Mouse (Mus musculus): ENCODE measurements at regions not wholly inside any gene's neighbourhood (a gene's known extent, or its start where the extent isn't known, plus 50 kb on each side); places are given as distances from the start of the nearest gene placed in this dataset.

DNA sequence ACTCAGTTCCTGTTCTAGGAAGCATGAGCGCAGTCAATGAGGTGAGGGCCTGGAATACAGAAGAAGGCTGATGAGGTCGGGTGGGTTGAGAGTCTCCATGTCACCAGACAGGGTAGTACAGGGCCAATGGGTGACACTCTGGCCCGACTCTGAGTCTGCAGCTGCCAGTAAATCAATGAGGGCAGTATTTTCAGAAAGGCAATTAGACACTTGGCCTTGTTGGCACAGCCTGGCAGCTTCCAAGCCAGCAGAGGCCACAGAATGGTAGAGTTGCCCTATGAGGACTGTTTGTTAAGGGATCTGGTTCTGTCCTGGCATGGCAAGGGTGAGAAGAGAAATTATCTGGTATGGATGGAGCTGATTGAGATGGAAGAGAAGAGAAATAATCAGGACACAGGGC lies 170.7 kb upstream of the Dynlrb2 start:
- H3K27me3 ChIP-seq (ENCODE audit: control insufficient read depth, insufficient read depth, low read length) = no peaks in the 10 kb centered on the region
- no peak overlapping the region for H3K4me2 ChIP-seq (ENCODE audit: low read depth, low read length)
- TF ChIP-seq EP300 (IDR thresholded peaks at IDR 0.05; ENCODE audit: low read depth) = no peak
- TF ChIP-seq CTCF (IDR thresholded peaks at IDR 0.05; ENCODE audit: low read depth) = no peak
- WGBS = 78% methylated on average over 3 of the region's 3 CpGs
- H3K4me3 ChIP-seq (ENCODE audit: low read depth, low read length) = no peak overlapping the region
- H3K27ac ChIP-seq (ENCODE audit: low read depth) = no peak overlapping the region
- no peak overlapping the region for H3K9ac ChIP-seq (replicated peaks; ENCODE audit: low read depth, low read length)
- H3K9me3 ChIP-seq (replicated peaks; ENCODE audit: control insufficient read depth, low read length) = no peaks in the 10 kb centered on the region
- H3K36me3 ChIP-seq (replicated peaks; ENCODE audit: control insufficient read depth, insufficient read depth, low read length) = no peaks in the 10 kb centered on the region
- peaks cover 5% of the 10 kb centered on the region; the same call in 1 of the 2 replicates for H3K4me1 ChIP-seq (ENCODE audit: control insufficient read depth, insufficient read depth)
- DNase-seq (ENCODE audit: low spot score) = no peak
- ATAC-seq (ENCODE audit: insufficient read depth, low read depth) = no peak

DNA sequence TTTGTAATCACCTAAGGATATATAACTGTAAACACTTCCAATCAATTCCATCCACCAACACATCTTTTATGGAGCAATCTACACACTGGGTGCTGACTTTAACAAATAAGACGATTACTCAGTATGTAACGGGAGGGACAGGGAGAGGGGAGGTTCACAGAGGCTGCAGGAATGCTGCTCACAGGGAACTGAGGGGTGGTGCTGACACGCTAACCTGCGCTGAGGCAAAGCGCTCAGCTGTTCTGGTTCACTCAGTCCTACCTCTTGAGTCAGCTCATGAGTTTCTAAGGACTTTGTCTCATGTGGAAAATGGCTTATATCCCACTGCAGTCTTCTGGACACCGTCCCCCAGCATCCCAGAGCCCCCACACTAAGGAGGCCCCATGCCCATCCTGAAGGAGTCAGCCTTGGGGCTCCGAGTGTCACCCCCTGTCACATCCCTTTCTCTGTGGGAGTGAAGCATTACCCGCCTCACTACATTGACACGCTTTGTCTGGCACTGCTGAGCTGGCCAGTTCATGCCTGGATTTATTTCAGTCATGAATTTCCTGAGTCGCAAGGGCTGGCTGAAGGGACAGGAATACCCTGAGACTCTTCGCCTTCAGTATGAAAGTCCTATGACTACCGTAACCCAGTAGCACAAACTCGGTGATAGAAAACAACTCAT lies 184.6 kb upstream of the Dynlrb2 start:
- DNase-seq (ENCODE audit: low spot score) (no peak), ATAC-seq (ENCODE audit: insufficient read depth, low read depth) (no peak)
- H3K9ac ChIP-seq (replicated peaks; ENCODE audit: low read depth, low read length) = no peak overlapping the region
- H3K9me3 ChIP-seq (replicated peaks; ENCODE audit: control insufficient read depth, low read length) = no peaks in the 10 kb centered on the region
- H3K4me1 ChIP-seq (ENCODE audit: control insufficient read depth, insufficient read depth) = no peaks in the 10 kb centered on the region
- H3K4me3 ChIP-seq (ENCODE audit: low read depth, low read length) = no peak overlapping the region
- no peak for TF ChIP-seq EP300 (IDR thresholded peaks at IDR 0.05; ENCODE audit: low read depth)
- no peak for TF ChIP-seq CTCF (IDR thresholded peaks at IDR 0.05; ENCODE audit: low read depth)
- no peaks in the 10 kb centered on the region for H3K27me3 ChIP-seq (ENCODE audit: control insufficient read depth, insufficient read depth, low read length)
- H3K36me3 ChIP-seq (replicated peaks; ENCODE audit: control insufficient read depth, insufficient read depth, low read length) = no peaks in the 10 kb centered on the region
- no peak overlapping the region for H3K27ac ChIP-seq (ENCODE audit: low read depth)
- no peak overlapping the region for H3K4me2 ChIP-seq (ENCODE audit: low read depth, low read length)
- WGBS = 87% methylated on average over 13 of the region's 13 CpGs

DNA sequence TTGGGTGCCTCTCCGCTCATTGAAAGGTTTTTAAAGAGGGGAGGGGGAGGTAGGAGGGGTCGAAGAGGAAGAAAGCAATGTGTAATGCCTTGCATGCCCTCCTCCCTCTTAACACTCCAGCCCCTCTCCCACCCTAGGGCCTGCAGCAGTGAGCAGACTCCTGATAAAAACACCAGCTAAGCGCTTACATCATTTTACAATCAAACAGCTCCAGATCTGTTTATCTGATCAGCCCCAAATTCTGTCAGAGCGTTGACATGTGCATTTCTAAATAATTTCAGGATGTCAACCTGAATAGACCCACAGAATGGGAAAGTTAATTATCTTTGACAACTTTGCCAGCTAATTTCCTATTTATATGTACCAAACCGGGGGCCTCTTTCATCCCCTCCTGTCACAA lies 189.4 kb upstream of the Dynlrb2 start:
- no peak overlapping the region for H3K9ac ChIP-seq (replicated peaks; ENCODE audit: low read depth, low read length)
- no peak overlapping the region for H3K27ac ChIP-seq (ENCODE audit: low read depth)
- no peaks in the 10 kb centered on the region for H3K4me1 ChIP-seq (ENCODE audit: control insufficient read depth, insufficient read depth)
- H3K27me3 ChIP-seq (ENCODE audit: control insufficient read depth, insufficient read depth, low read length) = no peaks in the 10 kb centered on the region
- no peaks in the 10 kb centered on the region for H3K36me3 ChIP-seq (replicated peaks; ENCODE audit: control insufficient read depth, insufficient read depth, low read length)
- ATAC-seq (ENCODE audit: insufficient read depth, low read depth) (no peak), DNase-seq (ENCODE audit: low spot score) (no peak)
- no peaks in the 10 kb centered on the region for H3K9me3 ChIP-seq (replicated peaks; ENCODE audit: control insufficient read depth, low read length)
- TF ChIP-seq CTCF (IDR thresholded peaks at IDR 0.05; ENCODE audit: low read depth) (no peak), EP300 (IDR thresholded peaks at IDR 0.05; ENCODE audit: low read depth) (no peak)
- H3K4me3 ChIP-seq (ENCODE audit: low read depth, low read length) = no peak overlapping the region
- 46% methylated on average over 5 of the region's 5 CpGs for WGBS
- H3K4me2 ChIP-seq (ENCODE audit: low read depth, low read length) = no peak overlapping the region

DNA sequence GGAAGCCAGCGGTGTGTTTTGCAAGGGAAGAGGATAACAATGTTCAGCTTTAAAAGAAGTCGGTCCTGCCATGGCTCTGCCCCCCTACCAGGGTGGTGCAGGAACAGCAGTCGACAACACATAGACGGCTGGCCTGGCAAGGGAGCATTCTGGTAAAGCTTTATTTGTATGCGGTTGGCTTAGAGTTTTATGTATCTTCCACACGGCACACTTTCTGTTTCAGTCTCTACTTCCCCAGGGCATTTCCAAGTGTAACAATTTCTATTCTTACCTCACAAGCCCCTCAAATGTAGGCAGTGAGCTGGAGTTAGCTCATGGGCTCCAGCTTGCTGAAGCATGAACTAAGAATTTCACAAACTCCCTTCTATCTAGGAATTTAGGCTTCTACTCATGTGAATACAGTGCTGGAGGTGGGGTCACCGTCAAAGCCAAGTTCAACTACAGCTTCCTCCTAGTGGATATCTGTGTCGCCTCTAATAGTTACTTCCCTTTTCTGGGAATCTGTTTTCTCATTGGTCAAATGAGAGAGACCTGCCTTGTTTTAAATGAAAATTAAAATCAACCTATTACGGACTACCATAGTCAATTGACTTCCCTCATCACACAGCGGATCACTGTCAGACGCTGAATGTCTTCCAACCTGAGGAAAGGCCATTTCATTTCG lies 190.2 kb upstream of the Dynlrb2 start:
- 82% methylated on average over 12 of the region's 12 CpGs for WGBS

DNA sequence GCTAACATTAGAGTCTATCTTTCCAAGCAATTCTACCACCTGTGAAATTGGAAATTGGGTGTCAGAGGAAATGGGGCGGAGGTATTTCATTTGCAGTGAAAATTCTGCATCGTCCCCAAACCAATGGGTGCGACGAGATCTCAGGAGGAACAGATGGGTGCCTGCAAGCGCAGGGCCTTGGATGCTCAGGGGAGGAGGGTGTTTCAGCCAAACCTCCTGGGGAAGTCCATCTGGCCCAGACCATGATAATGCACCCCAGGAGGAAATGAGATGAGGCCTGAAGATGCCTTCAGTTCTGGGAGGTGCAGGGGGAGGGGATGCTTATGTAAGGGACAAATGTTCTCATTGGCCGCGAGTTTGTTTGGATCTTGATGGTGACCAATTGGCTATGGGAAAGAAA lies 205.9 kb upstream of the Dynlrb2 start:
- DNase-seq (ENCODE audit: low spot score) = no peak
- Histone ChIP-seq H3K27me3 (ENCODE audit: control insufficient read depth, insufficient read depth, low read length) (no peaks in the 10 kb centered on the region), H3K36me3 (replicated peaks; ENCODE audit: control insufficient read depth, insufficient read depth, low read length) (no peaks in the 10 kb centered on the region), H3K27ac (ENCODE audit: low read depth) (no peak overlapping the region), H3K9ac (replicated peaks; ENCODE audit: low read depth, low read length) (no peak overlapping the region), H3K4me2 (ENCODE audit: low read depth, low read length) (no peak overlapping the region), H3K4me1 (ENCODE audit: control insufficient read depth, insufficient read depth) (no peaks in the 10 kb centered on the region), H3K9me3 (replicated peaks; ENCODE audit: control insufficient read depth, low read length) (no peaks in the 10 kb centered on the region), H3K4me3 (ENCODE audit: low read depth, low read length) (no peak overlapping the region)
- no peak for ATAC-seq (ENCODE audit: insufficient read depth, low read depth)
- 86% methylated on average over 7 of the region's 7 CpGs for WGBS
- TF ChIP-seq CTCF (IDR thresholded peaks at IDR 0.05; ENCODE audit: low read depth) (no peak), EP300 (IDR thresholded peaks at IDR 0.05; ENCODE audit: low read depth) (no peak)

More for the DNA sequence above, 190.2 kb upstream of the Dynlrb2 start:
- H3K4me1 ChIP-seq (ENCODE audit: control insufficient read depth, insufficient read depth) = no peaks in the 10 kb centered on the region
- H3K9ac ChIP-seq (replicated peaks; ENCODE audit: low read depth, low read length) = no peak overlapping the region
- no peaks in the 10 kb centered on the region for H3K9me3 ChIP-seq (replicated peaks; ENCODE audit: control insufficient read depth, low read length)
- no peak overlapping the region for H3K4me3 ChIP-seq (ENCODE audit: low read depth, low read length)
- DNase-seq (ENCODE audit: low spot score) = no peak
- H3K4me2 ChIP-seq (ENCODE audit: low read depth, low read length) = no peak overlapping the region
- no peak for ATAC-seq (ENCODE audit: insufficient read depth, low read depth)
- no peaks in the 10 kb centered on the region for H3K27me3 ChIP-seq (ENCODE audit: control insufficient read depth, insufficient read depth, low read length)
- H3K27ac ChIP-seq (ENCODE audit: low read depth) = no peak overlapping the region
- no peaks in the 10 kb centered on the region for H3K36me3 ChIP-seq (replicated peaks; ENCODE audit: control insufficient read depth, insufficient read depth, low read length)
- TF ChIP-seq CTCF (IDR thresholded peaks at IDR 0.05; ENCODE audit: low read depth) (no peak), EP300 (IDR thresholded peaks at IDR 0.05; ENCODE audit: low read depth) (no peak)
